Comparison of ENCODE assay signal across 12 mouse cellular contexts in genomic region chr5:24778082-24778842, GRCm38 (mm10). TPM values are rescaled to one million over a fixed set of nuclear protein-coding genes. Genes with fewer than 3 reads are reported as not detected.
DNase-seq lines count a peak whose midpoint lies in the region; ATAC-seq and TF ChIP-seq lines count a peak whose summit lies in the region.
"Had no signal": no experiment of that assay in that cellular context is flagged by ENCODE, and none has a peak within 500 bp of the region (broad histone marks: within the 10 kb centered on the region; RNA-seq: fewer than 3 reads in every experiment).

No protein-coding gene starts in this region.

- H3K36me3 ChIP-seq in kidney, embryonic 16.5 days (ENCODE audit: insufficient read depth, low read length), result no peaks in the 10 kb centered on the region
- H3K36me3 ChIP-seq in kidney, adult 2 months (ENCODE audit: control insufficient read depth, insufficient read depth, low read length), result no peaks in the 10 kb centered on the region
- H3K36me3 ChIP-seq in embryonic facial prominence, embryonic 12.5 days, result no peaks in the 10 kb centered on the region
- no peaks in the 10 kb centered on the region for H3K36me3 ChIP-seq in hindbrain, postnatal 0 days (ENCODE audit: insufficient read depth, low read length)
- H3K36me3 ChIP-seq in neural tube, embryonic 12.5 days, result no peaks in the 10 kb centered on the region

- WGBS in kidney, embryonic 16.5 days, result 35% methylated on average over 17 of the region's 17 CpGs
- WGBS in kidney, adult 2 months, result 39% methylated on average over 17 of the region's 17 CpGs
- 22% methylated on average over 17 of the region's 17 CpGs for WGBS in embryonic facial prominence, embryonic 12.5 days
- WGBS in hindbrain, postnatal 0 days, result 12% methylated on average over 17 of the region's 17 CpGs
- 16% methylated on average over 17 of the region's 17 CpGs for WGBS in neural tube, embryonic 12.5 days

- 0 out of 2 replicates have a peak overlapping the region, but pooled peaks have one; percentile 26 for H3K9ac ChIP-seq in kidney, embryonic 16.5 days (replicated peaks; ENCODE audit: low read length)
- H3K9ac ChIP-seq in embryonic facial prominence, embryonic 12.5 days, result no peak overlapping the region
- no peak overlapping the region for H3K9ac ChIP-seq in hindbrain, postnatal 0 days (replicated peaks; ENCODE audit: low read length)
- no peak overlapping the region for H3K9ac ChIP-seq in neural tube, embryonic 12.5 days

- H3K27ac ChIP-seq in kidney, embryonic 16.5 days (ENCODE audit: low read length), result no peak overlapping the region
- no peak overlapping the region for H3K27ac ChIP-seq in kidney, adult 2 months (ENCODE audit: insufficient read depth, low read depth, low read length)
- no peak overlapping the region for H3K27ac ChIP-seq in embryonic facial prominence, embryonic 12.5 days
- no peak overlapping the region for H3K27ac ChIP-seq in hindbrain, postnatal 0 days
- H3K27ac ChIP-seq in neural tube, embryonic 12.5 days, result no peak overlapping the region
- H3K27ac ChIP-seq: macrophage had no signal

- peak overlapping the region; percentile 8; the same call in 1 of the 2 replicates for H3K4me3 ChIP-seq in kidney, embryonic 16.5 days (ENCODE audit: low read length)
- H3K4me3 ChIP-seq in kidney, adult 2 months (ENCODE audit: insufficient read depth, low read depth, low read length), result no peak overlapping the region
- H3K4me3 ChIP-seq in embryonic facial prominence, embryonic 12.5 days, result no peak overlapping the region
- 0 out of 2 replicates have a peak overlapping the region, but pooled peaks have one; percentile 13 for H3K4me3 ChIP-seq in hindbrain, postnatal 0 days (ENCODE audit: low read length)
- H3K4me3 ChIP-seq in neural tube, embryonic 12.5 days, result 0 out of 2 replicates have a peak overlapping the region, but pooled peaks have one; percentile 1

- no peak for DNase-seq in kidney, adult 2 months
- DNase-seq in hindbrain, postnatal 0 days (ENCODE audit: low spot score), result no peak
- DNase-seq in cerebellum, postnatal 4 days (ENCODE audit: low spot score in 2 of 2), result no peak
- DNase-seq: right cerebral cortex, postnatal 14 days had no signal

- H3K4me1 ChIP-seq in kidney, embryonic 16.5 days (ENCODE audit: insufficient read depth, low read length), result peaks cover 10% of the 10 kb centered on the region; the same call in 1 of the 2 replicates
- H3K4me1 ChIP-seq in kidney, adult 2 months (ENCODE audit: control insufficient read depth, insufficient read depth, low read length), result no peaks in the 10 kb centered on the region
- H3K4me1 ChIP-seq in embryonic facial prominence, embryonic 12.5 days, result no peaks in the 10 kb centered on the region
- H3K4me1 ChIP-seq in hindbrain, postnatal 0 days (ENCODE audit: insufficient read depth, low read length), result no peaks in the 10 kb centered on the region; the same call in 1 of the 2 replicates
- peaks cover 8% of the 10 kb centered on the region; the same call in 1 of the 2 replicates for H3K4me1 ChIP-seq in neural tube, embryonic 12.5 days

- ATAC-seq in kidney, embryonic 16.5 days (ENCODE audit: low FRiP score, low TSS enrichment), result peak; percentile 46; the same call in 1 of the 2 replicates
- no peak for ATAC-seq in embryonic facial prominence, embryonic 12.5 days (ENCODE audit: insufficient number of reproducible peaks, insufficient read depth, low FRiP score, low TSS enrichment)
- ATAC-seq in hindbrain, postnatal 0 days, result peak; percentile 73; the same call in 1 of the 2 replicates
- no peak for ATAC-seq in neural tube, embryonic 12.5 days (ENCODE audit: low FRiP score, low read depth)
- no peak for ATAC-seq in granulocyte monocyte progenitor cell, adult 5-6 weeks (replicated peaks; ENCODE audit: poor library complexity, severe bottlenecking)
- no peak for ATAC-seq in megakaryocyte-erythroid progenitor cell, adult 5-6 weeks (replicated peaks; ENCODE audit: low FRiP score, low TSS enrichment, poor library complexity, severe bottlenecking)

- H3K27me3 ChIP-seq in kidney, embryonic 16.5 days (ENCODE audit: insufficient read depth, low read length), result no peaks in the 10 kb centered on the region
- H3K27me3 ChIP-seq in kidney, adult 2 months (replicated peaks; ENCODE audit: control insufficient read depth, insufficient read depth, low read length), result no peaks in the 10 kb centered on the region
- peaks cover 17% of the 10 kb centered on the region; the same call in 1 of the 2 replicates for H3K27me3 ChIP-seq in embryonic facial prominence, embryonic 12.5 days
- H3K27me3 ChIP-seq in hindbrain, postnatal 0 days (ENCODE audit: insufficient read depth, low read length), result no peaks in the 10 kb centered on the region
- H3K27me3 ChIP-seq in neural tube, embryonic 12.5 days (replicated peaks), result peaks cover 7% of the 10 kb centered on the region; the same call in 1 of the 2 replicates

- peak overlapping the region; percentile 37 for H3K4me2 ChIP-seq in kidney, embryonic 16.5 days (replicated peaks; ENCODE audit: low read depth, low read length)
- peak overlapping the region; percentile 1; the same call in 1 of the 2 replicates for H3K4me2 ChIP-seq in embryonic facial prominence, embryonic 12.5 days (replicated peaks)
- peak overlapping the region; percentile 42 for H3K4me2 ChIP-seq in hindbrain, postnatal 0 days (ENCODE audit: low read depth, low read length)
- peak overlapping the region; percentile 45 for H3K4me2 ChIP-seq in neural tube, embryonic 12.5 days (replicated peaks)

- H3K9me3 ChIP-seq in kidney, embryonic 16.5 days (ENCODE audit: low read length), result peaks cover 3% of the 10 kb centered on the region; the same call in 1 of the 2 replicates
- no peaks in the 10 kb centered on the region for H3K9me3 ChIP-seq in embryonic facial prominence, embryonic 12.5 days
- H3K9me3 ChIP-seq in hindbrain, postnatal 0 days (ENCODE audit: low read length), result no peaks in the 10 kb centered on the region
- no peaks in the 10 kb centered on the region for H3K9me3 ChIP-seq in neural tube, embryonic 12.5 days

- no peak for TF ChIP-seq CTCF in kidney, adult 2 months (conservative IDR thresholded peaks at IDR 0.05; ENCODE audit: insufficient read depth, insufficient read length, low read depth, low read length)
- TF ChIP-seq CTCF in hindbrain, postnatal 0 days (IDR thresholded peaks at IDR 0.05; ENCODE audit: low read depth), result no peak

- TF ChIP-seq POLR2A in kidney, adult 2 months (IDR thresholded peaks at IDR 0.05; ENCODE audit: low read depth, low read length), result no peak

RNA-seq across cellular contexts. Expression of gene Crygn, which starts 20.5 kb away (rescaled TPM):
- 1.5 and 3.9 TPM in 2 replicates for polyA plus RNA-seq in kidney, embryonic 16.5 days (2015; fragmentation: Nextera tagmentation; extraction: Ambion mirVana)
- 0.14 and 1.4 TPM in 2 replicates for polyA plus RNA-seq in kidney, adult 2 months (2012; rRNA removed)
- 6.5 and 18.4 TPM in 2 replicates for polyA plus RNA-seq in embryonic facial prominence, embryonic 12.5 days (2016; fragmentation: Nextera tagmentation; extraction: Ambion mirVana)
- total RNA-seq in hindbrain, postnatal 0 days (2014; rRNA removed), result not detected in 2 replicates
- 4.7 and 5.4 TPM in 2 replicates for polyA plus RNA-seq in hindbrain, postnatal 0 days (2015; fragmentation: Nextera tagmentation; extraction: Ambion mirVana)
- 1.9 TPM in 1 of 2 replicates, not detected in the other for polyA plus RNA-seq in neural tube, embryonic 12.5 days (2016; fragmentation: Nextera tagmentation; extraction: Ambion mirVana)
- total RNA-seq in granulocyte monocyte progenitor cell, adult 5-6 weeks (2014; fragmentation: Nextera tagmentation), result not detected in 2 replicates
- total RNA-seq in granulocyte monocyte progenitor cell, adult 5-6 weeks (2017), result not detected in 2 replicates
- not detected in 2 replicates for total RNA-seq in megakaryocyte-erythroid progenitor cell, adult 5-6 weeks (2014; fragmentation: Nextera tagmentation)
- total RNA-seq in megakaryocyte-erythroid progenitor cell, adult 5-6 weeks (2017), result not detected in 2 replicates
- total RNA-seq: MEL had no signal
- polyA plus RNA-seq: brain, embryonic 14.5 days; macrophage had no signal

RNA-seq across cellular contexts. Expression of gene Wdr86, which starts 47.7 kb away (rescaled TPM):
- 35.4 and 35.9 TPM in 2 replicates for polyA plus RNA-seq in kidney, embryonic 16.5 days (2015; fragmentation: Nextera tagmentation; extraction: Ambion mirVana)
- 7.0 and 8.6 TPM in 2 replicates for polyA plus RNA-seq in kidney, adult 2 months (2012; rRNA removed)
- polyA plus RNA-seq in embryonic facial prominence, embryonic 12.5 days (2016; fragmentation: Nextera tagmentation; extraction: Ambion mirVana), result 69.7 and 78.3 TPM in 2 replicates
- total RNA-seq in hindbrain, postnatal 0 days (2014; rRNA removed), result 15.4 and 16.0 TPM in 2 replicates
- polyA plus RNA-seq in hindbrain, postnatal 0 days (2015; fragmentation: Nextera tagmentation; extraction: Ambion mirVana), result 7.8 and 8.0 TPM in 2 replicates
- polyA plus RNA-seq in neural tube, embryonic 12.5 days (2016; fragmentation: Nextera tagmentation; extraction: Ambion mirVana), result 8.7 and 8.8 TPM in 2 replicates
- total RNA-seq in granulocyte monocyte progenitor cell, adult 5-6 weeks (2014; fragmentation: Nextera tagmentation), result 1.5 and 2.2 TPM in 2 replicates
- total RNA-seq in granulocyte monocyte progenitor cell, adult 5-6 weeks (2017), result not detected in 2 replicates
- total RNA-seq in megakaryocyte-erythroid progenitor cell, adult 5-6 weeks (2014; fragmentation: Nextera tagmentation), result 0.32 TPM in 1 of 2 replicates, not detected in the other
- total RNA-seq in megakaryocyte-erythroid progenitor cell, adult 5-6 weeks (2017), result 0.42 TPM in 1 of 2 replicates, not detected in the other
- total RNA-seq: MEL had no signal
- polyA plus RNA-seq: macrophage had no signal

Comparison
In these comparisons a context has a peak if more than half of its experiments do, and no peak if none do; other contexts are left out.
1. H3K4me3 ChIP-seq: peak in kidney, embryonic 16.5 days (single experiment), hindbrain, postnatal 0 days (single experiment) and neural tube, embryonic 12.5 days (single experiment); none in kidney, adult 2 months (single experiment) and embryonic facial prominence, embryonic 12.5 days (single experiment).
2. ATAC-seq: peak in kidney, embryonic 16.5 days (single experiment) and hindbrain, postnatal 0 days (single experiment); none in embryonic facial prominence, embryonic 12.5 days (single experiment), neural tube, embryonic 12.5 days (single experiment), granulocyte monocyte progenitor cell, adult 5-6 weeks (single experiment) and megakaryocyte-erythroid progenitor cell, adult 5-6 weeks (single experiment).
3. Peak in every context shown above with its lines, with median percentiles within 50 percentile points of each other: H3K4me2 ChIP-seq.